Mouse (Mus musculus) intestine, embryonic 14.5 days (tissue): Measurements from ENCODE around the gene Tusc2. TPM values are rescaled to one million over a fixed set of nuclear protein-coding genes. Genes with fewer than 3 reads are reported as not detected.

Source experiments
- ATAC-seq: fragments of 200-750 bp; cut with Nextera tagmentation; replicated peaks from 2 replicates; pipeline ENCODE4 v1.8.0; 2017; ENCODE audit warnings: low read depth, moderate number of reproducible peaks, moderate TSS enrichment, moderate library complexity; ENCODE audit not compliant: low FRiP score, low TSS enrichment
- DNase-seq: peaks from one replicate; pipeline ENCODE4 v3.0.0-alpha.2; 2018; ENCODE audit warnings: low spot score
- H3K27ac ChIP-seq: fragments of 300-500 bp; sonication (generic); 2 replicates; pipeline ENCODE4 v1.5.1; 2014; ENCODE audit warnings: low read depth, mild to moderate bottlenecking, control low read depth
- H3K27me3 ChIP-seq: fragments of 300-500 bp; sonication (generic); replicated peaks from 2 replicates; pipeline ENCODE4 v1.6.1; 2014; ENCODE audit warnings: low read length, control low read depth; ENCODE audit not compliant: control insufficient read depth, insufficient read depth
- H3K36me3 ChIP-seq: fragments of 300-500 bp; sonication (generic); 2 replicates; pipeline ENCODE4 v1.6.1; 2014; ENCODE audit warnings: low read length, control low read depth; ENCODE audit not compliant: control insufficient read depth, insufficient read depth
- H3K4me1 ChIP-seq: fragments of 300-500 bp; sonication (generic); replicated peaks from 2 replicates; pipeline ENCODE4 v1.6.1; 2014; ENCODE audit warnings: low read length, control low read depth, mixed read lengths; ENCODE audit not compliant: control insufficient read depth, insufficient read depth
- H3K4me2 ChIP-seq: fragments of 300-500 bp; sonication (generic); 2 replicates; pipeline ENCODE4 v1.6.1; 2014; ENCODE audit warnings: low read length
- H3K4me3 ChIP-seq: fragments of 300-500 bp; sonication (generic); 2 replicates; pipeline ENCODE4 v1.5.1; 2014; ENCODE audit warnings: low read depth, low read length, control low read depth, mixed read lengths
- H3K9ac ChIP-seq: fragments of 300-500 bp; sonication (generic); 2 replicates; pipeline ENCODE4 v1.6.1; 2014; ENCODE audit warnings: mild to moderate bottlenecking, low read length
- H3K9me3 ChIP-seq: fragments of 300-500 bp; sonication (generic); 2 replicates; pipeline ENCODE4 v1.6.1; 2016; ENCODE audit warnings: low read length, control low read depth; ENCODE audit not compliant: control insufficient read depth
- WGBS: fragments of 180-500 bp; shearing (Covaris S2); extraction: QIAGEN DNeasy Blood & Tissue Kit; methylation state at CpG from one replicate; pipeline ENCODE4 v1.1.7; 2014; 5-methylcytosine and 5-hydroxymethylcytosine counted together
- polyA plus RNA-seq: library from polyadenylated mRNA; unstranded; fragments of >200 nt; fragmentation: Nextera tagmentation; extraction: Ambion mirVana; gene quantifications from 2 replicates; pipeline ENCODE4 v1.2.1, GENCODE M21; 2014

Gene Tusc2
- polyA plus RNA-seq, 1 experiment from 2014 or later, result 42.8 TPM

- H3K9ac ChIP-seq, result peak within 1 kb of the TSS; percentile 87
- peaks cover 23% of the 10 kb centered on the region for H3K36me3 ChIP-seq
- peak; percentile 91 for DNase-seq
- under 1% methylated on average over 48 of the region's 48 CpGs for WGBS
- peak within 1 kb of the TSS; percentile 67 for H3K27ac ChIP-seq
- H3K4me2 ChIP-seq, result peak within 1 kb of the TSS; percentile 96
- H3K4me3 ChIP-seq, result peak within 1 kb of the TSS; percentile 78
- ATAC-seq, result peak; percentile 97
- H3K9me3 ChIP-seq, result no peaks in the 10 kb centered on the region
- no peaks in the 10 kb centered on the region for H3K27me3 ChIP-seq
- H3K4me1 ChIP-seq, result peaks cover 21% of the 10 kb centered on the region
Observed at GRCm38 (mm10) chr9:107533791-107534407, 29.2 kb upstream of the Tusc2 start, which contains the start of gene Tmem115. TSS of gene Tmem115 (plus strand) at chr9:107533945.

GRCm38 (mm10) chr9:107534408-107535202 is 28.4 kb upstream of the Tusc2 start:
- under 1% methylated on average over 40 of the region's 40 CpGs for WGBS
- DNase-seq (no peak), ATAC-seq (no peak)
- no peaks in the 10 kb centered on the region for H3K9me3 ChIP-seq
- peak overlapping the region; percentile 87 for H3K9ac ChIP-seq
- peak overlapping the region; percentile 78 for H3K4me3 ChIP-seq
- H3K27ac ChIP-seq, result peak overlapping the region; percentile 67
- peak overlapping the region; percentile 96 for H3K4me2 ChIP-seq
- no peaks in the 10 kb centered on the region for H3K27me3 ChIP-seq
- peaks cover 21% of the 10 kb centered on the region for H3K4me1 ChIP-seq
- H3K36me3 ChIP-seq, result peaks cover 30% of the 10 kb centered on the region

- H3K9ac ChIP-seq, result no peak overlapping the region
- H3K4me1 ChIP-seq, result peaks cover 33% of the 10 kb centered on the region
- peaks cover 36% of the 10 kb centered on the region for H3K36me3 ChIP-seq
- no peaks in the 10 kb centered on the region for H3K9me3 ChIP-seq
- no peak overlapping the region for H3K27ac ChIP-seq
- DNase-seq (no peak), ATAC-seq (no peak)
- WGBS, result 94% methylated on average over 7 of the region's 7 CpGs
- H3K27me3 ChIP-seq, result no peaks in the 10 kb centered on the region
- H3K4me2 ChIP-seq, result no peak overlapping the region
- no peak overlapping the region for H3K4me3 ChIP-seq
Observed at GRCm38 (mm10) chr9:107538231-107538630, 24.8 kb upstream of the Tusc2 start.

GRCm38 (mm10) chr9:107538711-107539110 is 24.3 kb upstream of the Tusc2 start:
- 93% methylated on average over 3 of the region's 3 CpGs for WGBS
- peaks cover 40% of the 10 kb centered on the region for H3K36me3 ChIP-seq
- no peaks in the 10 kb centered on the region for H3K9me3 ChIP-seq
- ATAC-seq (no peak), DNase-seq (no peak)
- no peaks in the 10 kb centered on the region for H3K27me3 ChIP-seq
- no peak overlapping the region for H3K9ac ChIP-seq
- no peak overlapping the region for H3K4me3 ChIP-seq
- H3K4me2 ChIP-seq, result no peak overlapping the region
- peaks cover 33% of the 10 kb centered on the region for H3K4me1 ChIP-seq
- no peak overlapping the region for H3K27ac ChIP-seq

- Histone ChIP-seq H3K9ac (no peak overlapping the region), H3K27me3 (no peaks in the 10 kb centered on the region), H3K9me3 (no peaks in the 10 kb centered on the region), H3K4me1 (peaks cover 33% of the 10 kb centered on the region), H3K4me2 (no peak overlapping the region), H3K4me3 (no peak overlapping the region), H3K36me3 (peaks cover 51% of the 10 kb centered on the region), H3K27ac (no peak overlapping the region)
- DNase-seq (no peak), ATAC-seq (no peak)
- 93% methylated on average over 8 of the region's 8 CpGs for WGBS
Observed at GRCm38 (mm10) chr9:107539940-107540339, 23.1 kb upstream of the Tusc2 start.

- H3K4me3 ChIP-seq, result no peak overlapping the region
- peaks cover 32% of the 10 kb centered on the region for H3K4me1 ChIP-seq
- peaks cover 56% of the 10 kb centered on the region for H3K36me3 ChIP-seq
- 64% methylated on average over 4 of the region's 4 CpGs for WGBS
- no peak overlapping the region for H3K27ac ChIP-seq
- ATAC-seq (no peak), DNase-seq (no peak)
- no peaks in the 10 kb centered on the region for H3K27me3 ChIP-seq
- H3K4me2 ChIP-seq, result no peak overlapping the region
- H3K9ac ChIP-seq, result no peak overlapping the region
- H3K9me3 ChIP-seq, result no peaks in the 10 kb centered on the region
Observed at GRCm38 (mm10) chr9:107540420-107540819, 22.6 kb upstream of the Tusc2 start.

GRCm38 (mm10) chr9:107541005-107541404 is 22.1 kb upstream of the Tusc2 start:
- ATAC-seq, result no peak
- WGBS, result 31% methylated on average over 10 of the region's 10 CpGs
- H3K9ac ChIP-seq, result no peak overlapping the region
- H3K9me3 ChIP-seq, result no peaks in the 10 kb centered on the region
- DNase-seq, result no peak
- H3K4me3 ChIP-seq, result peak overlapping the region; percentile 87
- H3K36me3 ChIP-seq, result peaks cover 57% of the 10 kb centered on the region
- H3K27me3 ChIP-seq, result no peaks in the 10 kb centered on the region
- no peak overlapping the region for H3K27ac ChIP-seq
- H3K4me2 ChIP-seq, result peak overlapping the region; percentile 97
- H3K4me1 ChIP-seq, result peaks cover 26% of the 10 kb centered on the region

GRCm38 (mm10) chr9:107541474-107542351 is 21.3 kb upstream of the Tusc2 start, which contains the start of the genes Cyb561d2 and Nprl2:
TSS of gene Cyb561d2 (minus strand) at chr9:107542193.
TSS of gene Nprl2 (plus strand) at chr9:107542226.
- Histone ChIP-seq H3K9ac (peak within 1 kb of the TSS; percentile 55), H3K27me3 (no peaks in the 10 kb centered on the region)
- WGBS, result under 1% methylated on average over 46 of the region's 46 CpGs

More at GRCm38 (mm10) chr9:107541474-107542351, 21.3 kb upstream of the Tusc2 start, which contains the start of the genes Cyb561d2 and Nprl2:
- H3K36me3 ChIP-seq, result peaks cover 56% of the 10 kb centered on the region
- ATAC-seq (peak; percentile 82), DNase-seq (peak; percentile 97)
- peak within 1 kb of the TSS; percentile 97 for H3K4me2 ChIP-seq
- no peak within 1 kb of the TSS for H3K27ac ChIP-seq
- H3K4me3 ChIP-seq, result peak within 1 kb of the TSS; percentile 87
- no peaks in the 10 kb centered on the region for H3K9me3 ChIP-seq
- H3K4me1 ChIP-seq, result peaks cover 23% of the 10 kb centered on the region
